Mouse (Mus musculus) kidney, postnatal 10 days (tissue): ENCODE results near the gene Slc41a2.

Experiments
- DNase-seq: peaks from one replicate; pipeline ENCODE4 v3.0.0; 2021; ENCODE audit warnings: mixed read lengths

Slc41a2 gene

GRCm38 (mm10) chr10:83301054-83301453 is 36.6 kb downstream of the Slc41a2 start:
- DNase-seq: no peak

DNA sequence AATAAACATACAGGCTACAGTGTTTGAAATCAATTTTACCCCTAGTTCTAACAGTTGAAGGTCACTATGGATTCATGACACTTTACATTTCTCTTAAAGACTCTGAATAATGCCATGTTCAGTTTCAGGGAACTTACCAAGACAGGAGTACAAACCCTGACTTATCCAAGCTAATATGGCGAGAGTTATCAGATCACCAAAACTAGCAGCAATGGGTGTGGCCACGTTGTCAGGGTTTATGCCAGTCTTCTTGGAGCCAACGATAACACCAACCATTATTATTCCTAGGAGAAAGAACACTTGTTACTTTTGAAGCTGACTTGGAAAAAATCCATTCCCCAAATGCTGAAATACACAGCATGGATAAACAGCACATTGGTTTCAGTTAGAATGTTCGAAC is 40.7 kb downstream of the Slc41a2 start:
- DNase-seq: no peak

GRCm38 (mm10) chr10:83294746-83295145 is 42.9 kb downstream of the Slc41a2 start:
- peak; percentile 31 for DNase-seq

DNA sequence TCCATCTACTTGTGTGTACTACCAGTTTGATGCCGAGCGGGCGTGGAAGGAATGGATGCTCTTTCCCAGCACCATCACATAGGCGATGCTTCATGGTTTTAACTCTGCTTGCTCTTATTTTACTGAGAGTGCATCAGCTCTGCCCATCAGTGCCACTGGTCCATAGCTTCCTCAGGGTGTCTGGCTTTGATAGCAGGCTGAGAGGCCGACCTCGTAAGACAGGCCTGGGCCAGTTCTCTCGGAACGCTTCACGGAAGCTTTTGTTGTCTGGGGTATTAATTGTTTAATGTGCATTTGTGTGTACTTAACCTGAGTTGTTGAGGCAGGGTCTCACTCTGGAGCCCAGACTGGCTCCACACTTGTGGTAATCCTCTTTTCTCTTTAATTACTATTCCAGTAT is 44.3 kb downstream of the Slc41a2 start:
- DNase-seq: no peak

DNA sequence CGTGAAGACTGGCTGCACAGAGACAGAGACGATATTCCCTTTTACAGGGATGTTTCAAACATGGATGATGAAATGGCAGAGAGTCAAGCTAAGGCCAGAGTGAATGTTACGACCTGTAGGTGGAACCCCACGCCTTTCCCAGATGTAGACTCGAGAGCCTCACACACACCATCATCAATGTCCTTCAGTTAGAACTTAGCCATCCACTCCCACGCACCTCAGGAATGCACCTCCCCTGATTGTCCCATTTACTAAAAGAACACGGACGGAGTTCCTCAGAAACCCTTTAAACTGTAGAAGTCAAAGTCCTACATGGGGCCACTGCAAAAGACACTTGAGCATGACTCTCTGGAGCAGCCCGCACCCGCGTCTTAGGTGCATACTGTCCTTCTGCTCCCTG is 46.0 kb downstream of the Slc41a2 start:
- DNase-seq: peak; percentile 11

GRCm38 (mm10) chr10:83287828-83288227 is 49.9 kb downstream of the Slc41a2 start:
- no peak for DNase-seq

GRCm38 (mm10) chr10:83286399-83286798 is 51.3 kb downstream of the Slc41a2 start:
- DNase-seq: no peak

- DNase-seq: no peak
These were observed 51.9 kb downstream of the Slc41a2 start for GRCm38 (mm10) chr10:83285724-83286256.

DNA sequence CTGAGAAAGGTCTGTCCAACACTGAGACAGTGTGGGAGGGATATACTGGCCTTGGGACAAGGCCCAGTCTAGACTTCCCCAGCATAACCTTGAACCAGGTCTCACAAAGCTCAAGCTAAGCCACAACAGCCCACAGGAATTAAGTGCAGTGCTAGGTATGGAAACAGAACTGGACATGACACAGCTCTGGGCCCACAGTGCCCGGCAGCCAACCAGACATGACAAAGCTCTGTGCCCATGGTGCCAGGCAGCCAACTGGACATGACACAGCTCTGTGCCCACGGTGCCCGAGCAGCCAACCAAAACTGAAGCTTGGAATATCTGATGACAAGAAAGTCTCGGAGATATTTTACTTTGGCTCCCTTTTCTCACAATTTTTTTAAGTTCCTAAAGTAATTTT is 52.8 kb downstream of the Slc41a2 start:
- no peak for DNase-seq

DNA sequence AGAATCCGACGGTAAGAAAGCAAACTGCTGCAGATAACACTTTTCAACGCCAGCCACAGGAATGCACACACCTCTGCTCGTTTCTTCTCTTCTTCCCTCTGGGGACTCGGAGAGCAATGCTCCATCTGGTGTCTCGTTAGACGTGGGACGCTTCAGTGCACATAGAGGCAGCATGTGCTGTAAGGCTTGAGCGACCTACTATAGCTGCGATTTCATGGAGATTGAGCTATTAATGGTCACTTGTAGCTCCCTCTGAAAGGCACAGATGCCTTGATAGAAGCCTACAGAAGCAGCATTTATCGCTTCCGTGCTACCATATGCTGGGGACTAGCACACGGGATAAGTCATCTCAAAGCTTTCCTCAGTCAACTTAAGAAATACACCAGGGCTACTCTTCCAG is 71.0 kb downstream of the Slc41a2 start:
- DNase-seq: no peak

GRCm38 (mm10) chr10:83266241-83266640 is 71.4 kb downstream of the Slc41a2 start:
- no peak for DNase-seq

DNA sequence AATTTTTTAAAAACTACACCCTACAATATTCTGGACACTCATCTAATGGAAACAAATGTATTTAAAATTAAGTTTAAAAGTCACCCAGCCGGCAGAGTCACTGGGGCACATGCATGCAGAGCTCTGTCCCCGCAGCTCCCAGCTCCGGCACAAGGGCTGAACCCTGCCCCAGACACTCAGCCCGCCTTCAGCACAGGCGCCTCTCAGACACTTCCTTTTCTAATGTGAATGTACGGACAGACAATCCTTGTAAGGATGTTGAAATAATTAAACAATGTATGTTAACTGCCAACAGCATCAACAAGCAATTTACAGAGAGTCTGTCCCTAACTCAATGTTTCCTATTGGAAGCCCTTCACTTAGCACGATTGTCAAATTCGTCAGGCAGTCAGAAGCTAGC is 73.0 kb downstream of the Slc41a2 start:
- DNase-seq: no peak

DNA sequence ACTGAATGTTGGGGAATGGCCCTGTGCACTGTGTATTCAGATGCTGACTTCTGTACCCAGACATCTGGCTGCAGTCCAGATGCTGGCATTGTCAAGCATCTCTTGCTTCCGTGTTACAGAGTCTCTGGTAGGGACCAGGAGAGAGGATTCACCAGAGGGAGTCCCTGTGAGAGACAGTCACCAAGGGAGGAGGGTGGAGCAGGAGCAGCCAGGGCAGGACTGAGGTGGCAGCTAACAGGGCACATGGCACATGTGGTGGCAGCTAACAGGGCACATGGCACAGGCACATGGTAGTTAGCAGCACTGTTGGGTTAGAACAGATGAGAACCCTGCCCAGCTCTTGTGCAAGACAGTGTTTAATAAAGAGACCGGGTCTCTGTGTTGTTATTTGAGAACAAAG is 73.6 kb downstream of the Slc41a2 start:
- DNase-seq: no peak

DNA sequence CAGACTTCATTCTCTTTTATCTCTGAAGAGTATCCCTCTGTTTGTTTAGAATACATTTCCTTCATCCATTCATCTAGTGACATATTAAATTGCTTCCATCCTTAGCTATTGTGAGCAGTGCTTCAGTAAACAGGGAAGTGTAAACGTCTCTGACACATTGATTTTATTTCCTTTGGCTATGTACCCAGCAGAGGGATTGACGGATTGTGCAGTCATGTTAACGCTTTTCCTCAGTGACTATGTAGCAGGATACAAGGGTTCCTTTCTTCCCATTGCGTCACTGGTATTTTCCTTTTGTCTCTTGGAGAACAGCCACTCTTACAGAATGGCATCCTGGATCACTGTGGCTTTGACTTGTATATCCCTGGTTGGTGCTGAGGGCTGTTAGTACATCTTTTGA is 76.4 kb downstream of the Slc41a2 start:
- no peak for DNase-seq

GRCm38 (mm10) chr10:83251377-83251776 is 86.3 kb downstream of the Slc41a2 start:
- peak; percentile 45 for DNase-seq

- DNase-seq: no peak
These were observed 89.6 kb downstream of the Slc41a2 start for GRCm38 (mm10) chr10:83248036-83248435.

GRCm38 (mm10) chr10:83245720-83246119 is 92.0 kb downstream of the Slc41a2 start:
- no peak for DNase-seq

GRCm38 (mm10) chr10:83244131-83244530 is 93.6 kb downstream of the Slc41a2 start:
- DNase-seq: no peak

GRCm38 (mm10) chr10:83242106-83242686 is 95.5 kb downstream of the Slc41a2 start:
- peak; percentile 21 for DNase-seq

DNA sequence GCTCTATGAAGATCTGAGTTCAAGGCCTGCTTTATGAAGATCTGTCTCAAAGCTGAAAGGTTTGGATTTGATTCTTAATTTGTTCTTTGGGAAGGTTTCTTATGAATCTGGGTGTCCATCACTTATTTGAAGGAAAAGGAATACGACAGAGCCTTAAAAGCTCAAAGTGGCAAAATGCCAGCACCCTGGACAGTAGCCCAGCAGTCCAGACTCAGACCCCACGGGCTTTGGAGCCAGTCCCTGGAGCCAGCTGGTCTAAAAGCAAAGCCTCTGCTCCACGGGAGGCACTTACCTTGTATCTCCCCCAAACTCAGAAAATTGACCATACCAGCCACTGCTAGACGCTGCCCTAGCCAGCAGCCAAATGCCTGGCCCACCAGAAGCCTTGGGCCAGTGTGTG is 103.3 kb downstream of the Slc41a2 start:
- peak; percentile 59 for DNase-seq

GRCm38 (mm10) chr10:83233967-83234366 is 103.7 kb downstream of the Slc41a2 start:
- DNase-seq: no peak

DNA sequence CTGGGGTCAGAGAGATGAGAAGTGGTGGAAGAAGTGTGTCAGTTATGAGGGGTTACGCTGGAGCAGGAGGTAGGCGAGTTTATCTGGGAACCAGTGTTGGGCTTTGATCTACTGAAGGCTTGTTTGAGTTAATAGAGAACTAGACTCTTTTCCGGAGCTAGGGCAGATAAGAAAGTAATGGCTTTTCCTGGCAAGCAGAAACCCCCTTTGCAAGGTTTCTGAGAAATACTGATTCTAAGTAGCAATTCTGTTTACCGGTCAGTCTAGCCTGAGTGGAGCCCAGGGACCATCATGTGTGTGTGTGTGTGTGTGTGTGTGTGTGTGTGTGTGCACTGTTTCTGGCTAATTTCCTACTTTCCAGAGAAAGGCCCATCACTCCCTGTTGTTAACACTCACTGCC is 109.1 kb downstream of the Slc41a2 start:
- no peak for DNase-seq

- peak; percentile 55 for DNase-seq
These were observed 112.7 kb downstream of the Slc41a2 start for GRCm38 (mm10) chr10:83224999-83225398.

DNA sequence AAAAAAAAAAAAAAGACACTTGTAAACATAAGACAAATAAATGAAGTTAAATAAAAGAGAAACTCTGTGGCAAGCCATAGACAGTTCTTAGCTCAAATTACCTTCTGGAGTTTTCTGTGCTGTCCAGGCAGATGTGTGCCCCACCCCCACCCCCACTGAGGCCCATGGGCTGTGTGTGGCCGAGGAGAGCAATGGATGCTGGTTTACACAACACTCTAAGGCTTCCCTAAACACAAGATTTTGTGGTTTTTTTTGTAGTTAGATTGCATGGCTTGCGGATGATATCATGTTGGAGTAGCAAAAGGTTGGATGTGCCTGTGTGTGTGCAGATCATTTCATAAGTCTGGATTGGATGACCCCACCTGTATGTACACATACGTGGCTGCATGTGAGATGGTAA is 116.8 kb downstream of the Slc41a2 start:
- DNase-seq: no peak

- DNase-seq: no peak
These were observed 117.5 kb downstream of the Slc41a2 start for GRCm38 (mm10) chr10:83220217-83220616.
